Mouse (Mus musculus) cerebellum, adult (tissue): ENCODE data around the gene 1700008P02Rik.
"Not testable (repeated sequence)": the region's sequence is repeated elsewhere in the genome, so short reads cannot be mapped to it uniquely, and the experiment has no call there.

Experiments
- ATAC-seq: cut with Nextera tagmentation; 2 replicates; pipeline ENCODE4 v1.9.2; 2017; ENCODE audit warnings: mild to moderate bottlenecking, moderate library complexity, mixed read lengths; ENCODE audit not compliant: insufficient number of reproducible peaks, low FRiP score, low TSS enrichment

Gene 1700008P02Rik

GRCm38 (mm10) chr3:6620343-6620742 lies at the start of gene 1700008P02Rik:
1700008P02Rik (minus strand) TSS chr3:6620443.
- ATAC-seq, result no peak

GRCm38 (mm10) chr3:6649411-6649810 lies 29.2 kb upstream of the 1700008P02Rik start:
- no peak for ATAC-seq

GRCm38 (mm10) chr3:6638151-6638550 lies 17.9 kb upstream of the 1700008P02Rik start:
- ATAC-seq, result not testable (repeated sequence)

GRCm38 (mm10) chr3:6634256-6634655 lies 14.0 kb upstream of the 1700008P02Rik start:
- ATAC-seq, result no peak

- no peak for ATAC-seq
These were observed 2.4 kb downstream of the 1700008P02Rik start for GRCm38 (mm10) chr3:6617881-6618280.
